Mouse (Mus musculus) Patski (cell line): ENCODE results near the gene Pax7. TPM values are rescaled to one million over a fixed set of nuclear protein-coding genes. Genes with fewer than 3 reads are reported as not detected.

ENCODE experiments used
- ATAC-seq: fragments of 100-300 bp; one replicate; pipeline ENCODE4 v1.8.0; 2021
- CTCF ChIA-PET: fragments of 350-600 bp; sonication (Branson Sonifier 250); formaldehyde crosslinking; loops from one replicate; lab custom pipeline; 2022; ENCODE audit warnings: inconsistent platforms; lab: Charles Lee
- POLR2A ChIA-PET: fragments of 350-600 bp; sonication (Branson Sonifier 250); formaldehyde crosslinking; loops from one replicate; lab custom pipeline; 2022; ENCODE audit warnings: antibody characterized with exemption, inconsistent platforms; lab: Charles Lee
- DNase-seq: peaks from one replicate; pipeline ENCODE4 v3.0.0-alpha.2; 2011; ENCODE audit warnings: low read depth, low spot score
- H3K27me3 ChIP-seq: fragments of 371-371 bp; one replicate; pipeline ENCODE4 v1.5.1; 2021
- CTCF ChIP-seq: fragments of 100-300 bp; IDR thresholded peaks from one replicate; pipeline ENCODE4 v1.5.1; 2021
- in situ Hi-C: fragments of 300-500 bp; cut with MboI; formaldehyde crosslinking; loops from 3 replicates; pipeline ENCODE4 v1.11.1; 2018; ENCODE audit warnings: low pct_unique_long_range_greater_than_20kb, mixed read lengths
- polyA plus RNA-seq: library from polyadenylated mRNA; unstranded; gene quantifications from one replicate; pipeline ENCODE4 v1.2.3, GENCODE M21; 2021

The Pax7 gene
- polyA plus RNA-seq, 1 experiment from 2014 or later, result not detected

DNA sequence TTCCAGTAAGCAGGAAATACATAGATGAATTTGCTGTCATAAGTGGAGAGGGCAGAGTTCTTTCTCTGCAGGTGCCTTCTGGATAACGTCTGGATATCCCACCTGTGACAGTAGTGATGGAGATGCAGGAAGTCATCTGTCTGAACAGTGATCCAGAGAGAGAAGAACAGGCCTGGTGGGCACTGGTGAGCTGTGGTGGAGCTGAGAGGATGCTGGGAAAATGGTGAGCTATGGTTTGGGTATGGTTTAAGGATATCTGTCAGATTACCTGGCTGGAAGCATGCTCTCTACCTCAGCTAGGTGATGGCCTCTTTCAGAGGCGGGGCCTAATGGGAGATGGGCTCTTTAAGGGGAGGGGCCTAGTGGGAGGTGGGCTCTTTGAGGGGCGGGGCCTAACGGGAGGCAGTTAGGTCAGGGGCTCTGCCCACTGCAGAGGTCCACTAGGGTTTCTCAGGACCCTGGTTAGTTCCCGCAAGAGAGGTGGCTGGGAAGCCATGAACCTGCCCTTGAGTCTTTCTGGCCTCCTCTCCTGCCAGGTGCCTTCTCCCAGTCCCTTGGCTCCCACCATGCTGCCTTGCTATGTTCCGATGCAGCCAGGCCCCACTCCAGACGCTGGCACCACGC is 17.3 kb upstream of the Pax7 start:
- CTCF ChIA-PET, result no interaction called here
- no peak for ATAC-seq
- POLR2A ChIA-PET, result no interaction called here
- H3K27me3 ChIP-seq, result peaks cover 12% of the 10 kb centered on the region
- in situ Hi-C loops, result no loop called here
- TF ChIP-seq CTCF, result no peak
- DNase-seq, result no peak

- POLR2A ChIA-PET, result no interaction called here
- CTCF ChIA-PET, result no interaction called here
- in situ Hi-C loops, result no loop called here
- peaks cover 5% of the 10 kb centered on the region for H3K27me3 ChIP-seq
- DNase-seq (no peak), ATAC-seq (no peak)
- no peak for TF ChIP-seq CTCF
Observed at GRCm38 (mm10) chr4:139843456-139843855, 10.1 kb upstream of the Pax7 start.

- DNase-seq, result no peak
- ATAC-seq, result no peak
- no peak for TF ChIP-seq CTCF
- POLR2A ChIA-PET, result no interaction called here
- CTCF ChIA-PET, result no interaction called here
- H3K27me3 ChIP-seq, result peaks cover 8% of the 10 kb centered on the region
- in situ Hi-C loops, result no loop called here
Observed at GRCm38 (mm10) chr4:139842919-139843318, 9.6 kb upstream of the Pax7 start.

- CTCF ChIA-PET, result no interaction called here
- in situ Hi-C loops, result no loop called here
- peaks cover 8% of the 10 kb centered on the region for H3K27me3 ChIP-seq
Observed at GRCm38 (mm10) chr4:139840939-139841500, 7.7 kb upstream of the Pax7 start.

DNA sequence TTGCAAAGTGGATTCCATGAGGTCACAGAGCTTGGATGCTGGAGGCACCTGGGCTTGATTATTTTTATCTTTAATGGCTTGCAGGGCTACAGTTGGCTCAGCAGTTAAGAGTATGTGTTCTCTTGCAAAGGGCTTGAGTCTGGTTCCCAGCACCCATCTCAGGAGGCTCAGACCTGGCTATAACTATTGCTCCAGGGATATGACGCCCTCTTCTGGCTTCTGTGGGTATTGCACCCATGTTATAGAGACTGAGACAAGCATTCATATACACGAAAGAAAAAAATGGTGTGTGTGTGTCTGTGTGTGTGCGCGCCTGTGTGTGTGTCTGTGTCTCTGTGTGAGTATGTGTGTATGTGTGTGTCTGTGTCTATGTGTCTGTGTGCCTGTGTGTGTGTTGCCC is 7.1 kb upstream of the Pax7 start:
- POLR2A ChIA-PET, result no interaction called here

More at GRCm38 (mm10) chr4:139840939-139841500, 7.7 kb upstream of the Pax7 start:
- POLR2A ChIA-PET, result no interaction called here
- TF ChIP-seq CTCF, result no peak
- no peak for ATAC-seq
- DNase-seq, result no peak

GRCm38 (mm10) chr4:139836681-139837080 is 3.4 kb upstream of the Pax7 start:
- in situ Hi-C loops, result no loop called here
- H3K27me3 ChIP-seq, result peaks cover 24% of the 10 kb centered on the region
- no peak for ATAC-seq
- DNase-seq, result no peak
- CTCF ChIA-PET, result no interaction called here
- POLR2A ChIA-PET, result no interaction called here
- TF ChIP-seq CTCF, result no peak

More for the DNA sequence above, 7.1 kb upstream of the Pax7 start:
- DNase-seq (no peak), ATAC-seq (no peak)
- CTCF ChIA-PET, result no interaction called here
- in situ Hi-C loops, result no loop called here
- TF ChIP-seq CTCF, result no peak
- H3K27me3 ChIP-seq, result peaks cover 8% of the 10 kb centered on the region

DNA sequence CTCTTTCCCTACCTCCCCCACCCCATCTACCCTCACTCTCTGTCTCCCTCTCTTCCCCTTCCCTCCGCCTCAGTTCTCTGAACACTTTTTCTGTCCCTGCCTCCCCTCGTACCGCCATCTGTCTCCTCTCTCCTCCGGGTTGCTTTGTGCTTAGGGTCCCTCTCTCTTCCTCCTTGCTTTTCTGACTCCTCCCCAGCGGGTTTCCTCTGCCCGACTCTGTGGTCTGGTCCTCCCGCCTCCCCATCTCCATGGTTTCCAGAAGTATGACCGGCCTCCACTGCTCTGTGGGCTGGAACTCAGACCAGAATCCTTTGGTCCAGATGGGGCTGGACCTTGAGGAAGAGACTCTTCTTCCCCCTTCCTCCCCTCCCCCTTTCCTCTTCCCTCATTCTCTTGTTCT is 2.9 kb upstream of the Pax7 start:
- peaks cover 29% of the 10 kb centered on the region for H3K27me3 ChIP-seq
- no peak for DNase-seq
- no peak for ATAC-seq
- no peak for TF ChIP-seq CTCF
- ChIA-PET POLR2A (no interaction called here), CTCF (no interaction called here)
- in situ Hi-C loops, result no loop called here

- TF ChIP-seq CTCF, result no peak
- ChIA-PET CTCF (no interaction called here), POLR2A (no interaction called here)
- H3K27me3 ChIP-seq, result peaks cover 46% of the 10 kb centered on the region
- no peak for DNase-seq
- in situ Hi-C loops, result no loop called here
- no peak for ATAC-seq
Observed at GRCm38 (mm10) chr4:139833817-139834401, 581 bp upstream of the Pax7 start.

DNA sequence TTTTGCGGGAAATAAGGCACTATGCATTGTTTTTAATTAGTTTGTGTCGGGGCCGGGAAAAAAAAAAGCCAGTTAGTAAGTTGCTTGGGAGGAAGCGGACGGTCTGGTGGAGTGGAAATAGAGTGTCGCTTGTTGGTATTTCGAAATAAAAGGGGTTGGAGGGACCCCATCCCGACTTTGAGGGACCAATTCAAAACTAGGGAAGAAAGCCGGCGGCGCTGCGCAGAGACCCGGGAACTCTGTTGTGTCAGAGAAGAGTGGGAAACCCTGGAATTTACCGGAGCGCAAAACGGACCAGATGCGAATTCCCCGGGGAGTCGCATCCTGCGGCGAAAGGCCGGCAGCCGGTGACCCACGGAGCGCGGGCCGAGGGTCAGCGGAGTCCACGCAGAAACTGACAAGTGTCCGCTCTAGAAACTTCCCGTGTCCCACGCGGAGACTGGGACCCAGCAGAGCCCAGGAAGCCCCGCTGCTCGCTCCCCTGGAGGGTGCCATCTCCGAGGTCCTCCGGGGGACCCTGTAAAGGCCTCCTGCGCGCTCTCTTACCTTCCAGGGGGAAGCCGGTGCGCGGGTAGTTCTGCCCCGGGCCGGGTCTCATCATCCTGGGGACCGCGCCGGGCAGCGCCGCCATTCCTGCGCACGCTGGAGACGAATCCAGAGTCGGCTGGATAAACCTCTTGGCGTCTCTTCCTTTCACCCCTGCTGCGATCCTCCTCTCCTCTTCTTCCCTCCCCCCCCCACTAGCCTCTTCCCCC is 870 bp downstream of the Pax7 start:
- CTCF ChIA-PET, result no interaction called here
- POLR2A ChIA-PET, result no interaction called here
- no peak for TF ChIP-seq CTCF
- peaks cover 49% of the 10 kb centered on the region for H3K27me3 ChIP-seq
- in situ Hi-C loops, result no loop called here
- ATAC-seq (no peak), DNase-seq (no peak)

DNA sequence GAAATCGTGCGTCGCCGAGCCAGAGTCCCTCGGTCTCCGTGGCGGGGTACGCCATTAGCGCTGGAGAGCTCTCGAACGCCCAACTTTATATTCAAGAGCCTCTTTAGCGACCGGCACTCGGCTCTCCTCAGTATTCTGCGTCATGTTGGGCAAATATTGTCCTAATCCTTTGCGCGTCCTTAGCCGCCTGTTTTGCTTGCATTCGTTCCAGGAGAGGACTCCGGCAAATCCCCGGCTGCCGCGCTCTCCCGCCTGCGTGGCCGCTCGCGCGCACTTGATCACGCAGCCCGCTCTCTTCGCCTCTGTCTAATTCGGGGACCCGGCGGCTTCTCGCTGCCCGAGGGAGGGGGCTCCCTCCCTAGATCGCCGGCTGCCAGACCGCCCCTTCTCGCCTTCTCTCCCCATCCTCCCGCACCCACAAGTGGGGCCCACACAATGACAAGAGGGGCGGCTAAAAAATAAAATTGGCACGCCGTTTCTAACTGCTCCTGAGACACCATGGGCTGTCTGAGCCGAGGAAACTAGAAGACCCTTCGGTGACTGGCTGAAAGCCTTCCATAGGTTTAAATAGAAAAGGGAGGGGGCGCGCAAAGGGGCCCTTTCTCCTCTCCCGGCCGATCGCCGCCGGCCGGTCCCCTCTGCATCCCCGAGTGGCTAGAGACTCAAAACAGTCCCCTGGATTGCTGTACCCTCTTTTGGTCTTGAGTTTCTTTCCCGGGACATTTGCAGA is 1.7 kb downstream of the Pax7 start:
- in situ Hi-C loops, result no loop called here
- ATAC-seq (no peak), DNase-seq (no peak)
- TF ChIP-seq CTCF, result no peak
- H3K27me3 ChIP-seq, result peaks cover 53% of the 10 kb centered on the region
- POLR2A ChIA-PET, result interaction anchor here (0.7 kb wide), 1 partner anchor 239 kb away, joined by 3 read pairs; no protein-coding TSS in a partner anchor
- CTCF ChIA-PET, result no interaction called here
